Mouse (Mus musculus) forebrain, embryonic 13.5 days (tissue): ENCODE results near the gene Poldip3. TPM values are rescaled to one million over a fixed set of nuclear protein-coding genes. Genes with fewer than 3 reads are reported as not detected.

Source experiments
- ATAC-seq: fragments of 200-750 bp; cut with Nextera tagmentation; 2 replicates; pipeline ENCODE4 v1.8.0; 2017
- H3K27ac ChIP-seq: fragments of 300-500 bp; sonication (generic); 2 replicates; pipeline ENCODE4 v1.5.1; 2015; ENCODE audit warnings: inconsistent platforms, mild to moderate bottlenecking, moderate library complexity
- H3K27me3 ChIP-seq: fragments of 300-500 bp; sonication (generic); 2 replicates; pipeline ENCODE4 v1.6.1; 2015; ENCODE audit warnings: mild to moderate bottlenecking, inconsistent platforms
- H3K36me3 ChIP-seq: fragments of 300-500 bp; sonication (generic); 2 replicates; pipeline ENCODE4 v1.6.1; 2015; ENCODE audit warnings: mild to moderate bottlenecking, inconsistent platforms; ENCODE audit not compliant: poor library complexity, severe bottlenecking
- H3K4me1 ChIP-seq: fragments of 300-500 bp; sonication (generic); 2 replicates; pipeline ENCODE4 v1.6.1; 2015; ENCODE audit warnings: inconsistent platforms
- H3K4me2 ChIP-seq: fragments of 300-500 bp; sonication (generic); 2 replicates; pipeline ENCODE4 v1.6.1; 2015; ENCODE audit warnings: inconsistent platforms, mild to moderate bottlenecking, moderate library complexity
- H3K4me3 ChIP-seq: fragments of 300-500 bp; sonication (generic); 2 replicates; pipeline ENCODE4 v1.5.1; 2015; ENCODE audit warnings: mild to moderate bottlenecking, inconsistent platforms
- H3K9ac ChIP-seq: fragments of 300-500 bp; sonication (generic); 2 replicates; pipeline ENCODE4 v1.6.1; 2015; ENCODE audit warnings: mild to moderate bottlenecking, inconsistent platforms
- H3K9me3 ChIP-seq: fragments of 300-500 bp; sonication (generic); replicated peaks from 2 replicates; pipeline ENCODE4 v1.6.1; 2016; ENCODE audit warnings: inconsistent platforms
- WGBS: fragments of 180-500 bp; shearing (Covaris S2); methylation state at CpG from one replicate; pipeline ENCODE4 v1.1.7; 2015; 5-methylcytosine and 5-hydroxymethylcytosine counted together
- polyA plus RNA-seq: library from polyadenylated mRNA; unstranded; fragments of >200 nt; fragmentation: Nextera tagmentation; extraction: Ambion mirVana; gene quantifications from 2 replicates; pipeline ENCODE4 v1.2.1, GENCODE M21; 2015

Gene Poldip3
- polyA plus RNA-seq, 1 experiment from 2014 or later: 155 TPM

GRCm38 (mm10) chr15:83161062-83161748 is 12.0 kb upstream of the Poldip3 start:
- Histone ChIP-seq H3K4me2 (no peak overlapping the region), H3K27me3 (no peaks in the 10 kb centered on the region), H3K9me3 (no peaks in the 10 kb centered on the region), H3K4me1 (no peaks in the 10 kb centered on the region), H3K27ac (no peak overlapping the region), H3K36me3 (peaks cover 60% of the 10 kb centered on the region), H3K9ac (no peak overlapping the region), H3K4me3 (no peak overlapping the region)
- WGBS: 26% methylated on average over 10 of the region's 10 CpGs
- ATAC-seq: no peak

GRCm38 (mm10) chr15:83160561-83160960 is 11.4 kb upstream of the Poldip3 start:
- no peak for ATAC-seq
- H3K4me2 ChIP-seq: no peak overlapping the region
- H3K4me3 ChIP-seq: no peak overlapping the region
- no peak overlapping the region for H3K27ac ChIP-seq
- no peaks in the 10 kb centered on the region for H3K27me3 ChIP-seq
- H3K4me1 ChIP-seq: no peaks in the 10 kb centered on the region
- H3K9ac ChIP-seq: no peak overlapping the region
- peaks cover 60% of the 10 kb centered on the region for H3K36me3 ChIP-seq
- WGBS: 92% methylated on average over 4 of the region's 4 CpGs
- H3K9me3 ChIP-seq: no peaks in the 10 kb centered on the region

DNA sequence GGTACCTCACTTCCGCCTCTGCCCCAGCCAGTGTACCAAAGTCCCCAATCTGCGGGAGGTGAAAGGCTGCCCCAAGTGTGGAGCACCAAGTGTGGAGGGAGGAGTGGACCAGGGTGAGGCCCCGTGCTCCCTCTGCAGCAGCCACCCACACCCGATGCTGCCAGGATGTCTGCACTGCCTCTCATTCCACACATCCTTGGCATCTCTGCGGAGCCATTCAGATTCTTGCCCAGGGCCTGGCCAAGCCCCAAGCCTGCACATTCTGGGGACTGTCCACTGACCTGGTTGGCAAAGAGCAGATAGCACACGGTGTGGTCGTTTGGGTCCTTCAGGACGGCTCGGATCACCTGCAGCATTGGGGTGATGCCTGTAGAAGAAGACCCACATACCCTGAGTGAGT is 10.6 kb upstream of the Poldip3 start:
- H3K36me3 ChIP-seq: peaks cover 59% of the 10 kb centered on the region
- H3K9ac ChIP-seq: no peak overlapping the region
- no peak overlapping the region for H3K4me3 ChIP-seq
- 93% methylated on average over 9 of the region's 9 CpGs for WGBS
- H3K27me3 ChIP-seq: no peaks in the 10 kb centered on the region
- ATAC-seq: no peak
- H3K27ac ChIP-seq: no peak overlapping the region
- no peaks in the 10 kb centered on the region for H3K4me1 ChIP-seq
- H3K9me3 ChIP-seq: no peaks in the 10 kb centered on the region
- H3K4me2 ChIP-seq: no peak overlapping the region

DNA sequence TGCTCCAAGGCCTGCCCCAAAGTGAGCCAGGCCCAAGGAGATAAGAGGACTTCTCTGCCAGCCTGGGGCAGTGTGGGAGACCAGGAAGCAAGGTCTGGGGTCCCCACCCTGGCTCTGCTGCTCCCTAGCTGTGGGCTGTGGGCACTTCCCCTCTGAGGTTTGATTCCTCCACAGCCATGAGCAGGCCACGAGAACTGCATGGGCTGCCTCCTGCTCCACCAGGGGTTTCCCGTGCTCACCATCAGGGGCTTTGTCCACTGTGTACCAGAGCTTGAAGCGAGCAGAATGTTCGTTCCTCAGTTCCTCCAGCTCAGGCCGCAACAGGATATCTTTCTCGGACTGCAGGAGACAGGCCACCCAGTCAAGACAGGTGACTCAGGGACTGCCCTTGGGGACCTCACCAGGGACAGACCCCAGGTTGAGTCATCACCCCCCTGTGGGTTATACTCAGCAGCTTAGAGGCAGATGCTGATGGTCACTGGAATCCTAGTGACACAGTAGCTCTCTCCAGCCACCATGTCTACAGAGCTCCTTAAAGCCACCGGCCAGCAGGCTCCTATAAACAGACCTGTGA is 9.5 kb upstream of the Poldip3 start:
- Histone ChIP-seq H3K36me3 (peaks cover 64% of the 10 kb centered on the region), H3K27ac (no peak overlapping the region), H3K4me2 (no peak overlapping the region), H3K9ac (no peak overlapping the region), H3K4me3 (no peak overlapping the region), H3K4me1 (no peaks in the 10 kb centered on the region), H3K9me3 (no peaks in the 10 kb centered on the region), H3K27me3 (no peaks in the 10 kb centered on the region)
- ATAC-seq: no peak
- WGBS: 91% methylated on average over 7 of the region's 7 CpGs

- Histone ChIP-seq H3K4me1 (no peaks in the 10 kb centered on the region), H3K4me2 (no peak overlapping the region), H3K4me3 (no peak overlapping the region), H3K9me3 (no peaks in the 10 kb centered on the region), H3K27ac (no peak overlapping the region), H3K9ac (no peak overlapping the region), H3K27me3 (no peaks in the 10 kb centered on the region), H3K36me3 (peaks cover 68% of the 10 kb centered on the region)
- WGBS: 94% methylated on average over 6 of the region's 6 CpGs
- ATAC-seq: no peak
Observed at GRCm38 (mm10) chr15:83157667-83158064, 8.5 kb upstream of the Poldip3 start.

DNA sequence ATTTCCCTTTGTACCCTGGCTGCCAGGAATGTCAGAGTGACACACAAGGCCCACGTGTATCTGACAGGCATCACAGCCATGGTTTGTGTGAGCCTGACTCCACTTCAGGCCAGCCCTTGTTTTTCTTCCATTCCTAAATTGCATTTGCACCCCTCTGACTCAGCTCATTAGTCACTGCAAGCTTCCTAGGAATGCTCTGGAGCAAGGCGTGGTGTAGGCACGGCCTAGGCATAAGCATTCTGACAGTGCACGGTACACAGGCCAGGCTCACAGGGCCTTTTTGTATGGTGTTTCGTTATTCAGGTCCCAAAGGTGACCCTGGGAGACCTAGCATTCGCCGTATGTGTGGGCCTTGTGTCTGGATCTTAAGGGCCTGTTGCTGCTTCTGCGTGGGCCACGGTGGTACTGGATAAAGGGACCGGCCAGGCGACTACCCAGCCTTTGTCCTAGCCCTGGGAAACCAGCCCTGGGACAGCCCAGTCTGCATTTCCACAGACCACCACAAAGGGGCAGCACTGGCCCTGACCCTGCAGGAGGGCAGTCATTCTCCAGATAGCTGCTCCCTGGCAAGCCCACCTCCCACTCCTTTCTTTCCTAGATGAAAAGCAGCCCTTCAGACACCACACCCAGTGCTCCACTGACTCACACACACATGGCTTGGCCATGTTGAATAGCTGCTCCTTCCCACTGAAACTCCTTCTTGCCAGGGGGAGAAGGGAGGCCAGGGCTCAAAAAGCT is 7.9 kb upstream of the Poldip3 start:
- no peak overlapping the region for H3K4me3 ChIP-seq

GRCm38 (mm10) chr15:83155672-83156419 is 6.7 kb upstream of the Poldip3 start:
- no peak for ATAC-seq
- Histone ChIP-seq H3K9me3 (no peaks in the 10 kb centered on the region), H3K4me2 (no peak overlapping the region), H3K36me3 (peaks cover 53% of the 10 kb centered on the region), H3K27me3 (no peaks in the 10 kb centered on the region), H3K27ac (no peak overlapping the region), H3K9ac (no peak overlapping the region), H3K4me1 (no peaks in the 10 kb centered on the region), H3K4me3 (no peak overlapping the region)
- 86% methylated on average over 6 of the region's 6 CpGs for WGBS

More for the DNA sequence above, 7.9 kb upstream of the Poldip3 start:
- no peak overlapping the region for H3K4me2 ChIP-seq
- no peaks in the 10 kb centered on the region for H3K9me3 ChIP-seq
- no peak for ATAC-seq
- 70% methylated on average over 11 of the region's 11 CpGs for WGBS
- H3K27me3 ChIP-seq: no peaks in the 10 kb centered on the region
- H3K4me1 ChIP-seq: no peaks in the 10 kb centered on the region
- peaks cover 65% of the 10 kb centered on the region for H3K36me3 ChIP-seq
- H3K27ac ChIP-seq: no peak overlapping the region
- H3K9ac ChIP-seq: no peak overlapping the region

DNA sequence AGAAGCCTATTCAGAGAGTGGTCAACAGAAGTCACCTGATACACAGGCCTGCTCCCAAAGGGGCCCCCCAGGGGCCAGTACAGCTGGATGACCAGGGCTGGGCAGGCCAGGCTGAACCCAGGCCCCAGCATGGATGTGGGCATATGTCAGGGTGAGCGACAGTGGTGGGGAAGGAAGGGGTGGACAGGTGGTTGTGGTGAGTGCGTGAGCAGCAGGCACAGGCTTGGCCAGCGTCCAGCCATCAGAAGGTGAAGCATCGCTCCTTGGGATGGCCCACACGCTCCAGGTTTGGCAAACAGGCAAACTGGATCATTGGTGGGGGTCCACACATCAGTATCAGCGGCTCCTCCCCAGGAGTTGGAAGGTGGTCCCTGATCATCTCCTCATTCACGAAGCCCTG is 5.1 kb upstream of the Poldip3 start:
- H3K4me1 ChIP-seq: 0 out of 2 replicates have a peak, but pooled peaks cover 5% of the 10 kb centered on the region
- ATAC-seq: no peak
- WGBS: 91% methylated on average over 7 of the region's 7 CpGs
- no peaks in the 10 kb centered on the region for H3K27me3 ChIP-seq
- peaks cover 39% of the 10 kb centered on the region for H3K36me3 ChIP-seq
- no peak overlapping the region for H3K9ac ChIP-seq
- no peak overlapping the region for H3K4me3 ChIP-seq
- H3K27ac ChIP-seq: no peak overlapping the region
- H3K9me3 ChIP-seq: no peaks in the 10 kb centered on the region
- no peak overlapping the region for H3K4me2 ChIP-seq

- Histone ChIP-seq H3K36me3 (peaks cover 33% of the 10 kb centered on the region), H3K4me3 (no peak overlapping the region), H3K4me2 (no peak overlapping the region), H3K27me3 (no peaks in the 10 kb centered on the region), H3K9me3 (no peaks in the 10 kb centered on the region), H3K27ac (no peak overlapping the region), H3K4me1 (peaks cover 21% of the 10 kb centered on the region), H3K9ac (no peak overlapping the region)
- 90% methylated on average over 4 of the region's 4 CpGs for WGBS
- no peak for ATAC-seq
Observed at GRCm38 (mm10) chr15:83150694-83151093, 1.5 kb upstream of the Poldip3 start.

DNA sequence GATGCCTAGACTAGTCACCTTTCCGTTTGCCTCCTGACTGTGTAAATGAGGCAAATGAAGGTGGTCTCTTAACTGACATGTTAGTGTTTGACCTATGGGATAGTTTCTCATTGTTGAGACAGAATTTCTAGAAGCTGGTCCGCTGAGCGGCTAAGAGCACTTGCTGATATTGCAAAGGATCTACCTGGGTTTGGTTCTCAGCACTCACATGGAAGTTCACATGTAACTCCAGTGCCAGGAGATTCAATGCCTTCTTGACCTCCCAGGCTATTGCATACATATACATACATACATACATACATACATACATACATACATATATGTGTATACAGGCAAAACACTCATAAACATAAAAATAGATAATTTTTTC is 874 bp upstream of the Poldip3 start:
- no peak for ATAC-seq
- H3K9me3 ChIP-seq: no peaks in the 10 kb centered on the region
- 34% methylated on average over 3 of the region's 3 CpGs for WGBS
- peak overlapping the region; percentile 87 for H3K4me3 ChIP-seq
- H3K4me2 ChIP-seq: peak overlapping the region; percentile 95
- H3K9ac ChIP-seq: peak overlapping the region; percentile 93
- peaks cover 34% of the 10 kb centered on the region for H3K36me3 ChIP-seq
- no peaks in the 10 kb centered on the region for H3K27me3 ChIP-seq
- H3K27ac ChIP-seq: peak overlapping the region; percentile 97
- peaks cover 21% of the 10 kb centered on the region for H3K4me1 ChIP-seq

DNA sequence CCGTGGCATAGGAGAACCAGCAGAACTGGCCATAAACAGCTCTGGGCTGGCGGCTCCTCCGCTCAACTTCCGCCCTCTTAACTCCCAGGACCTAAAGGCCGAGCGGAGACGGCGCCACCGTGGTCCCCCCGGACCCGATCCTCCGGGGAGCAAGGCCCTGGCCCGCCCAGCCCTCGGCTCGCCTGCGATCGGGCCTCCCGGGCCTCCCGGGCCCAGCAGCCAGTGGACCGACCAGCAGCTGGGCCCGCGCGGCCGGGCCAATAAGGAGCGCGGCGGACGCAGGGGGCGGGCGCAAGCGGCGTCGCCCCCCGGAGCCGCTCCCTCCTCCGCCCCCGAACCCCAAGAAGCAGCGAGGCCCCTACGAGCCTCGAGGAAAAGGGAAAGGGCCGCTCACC is 386 bp downstream of the Poldip3 start:
- Histone ChIP-seq H3K9me3 (no peaks in the 10 kb centered on the region), H3K27me3 (no peaks in the 10 kb centered on the region), H3K9ac (peak overlapping the region; percentile 93), H3K4me1 (peaks cover 21% of the 10 kb centered on the region), H3K4me2 (peak overlapping the region; percentile 95), H3K4me3 (peak overlapping the region; percentile 87), H3K36me3 (peaks cover 33% of the 10 kb centered on the region), H3K27ac (peak overlapping the region; percentile 97)
- WGBS: 0% methylated on average over 18 of the region's 41 CpGs
- ATAC-seq: peak; percentile 79

GRCm38 (mm10) chr15:83148395-83148794 is 789 bp downstream of the Poldip3 start:
- peak overlapping the region; percentile 87 for H3K4me3 ChIP-seq
- H3K4me1 ChIP-seq: peaks cover 23% of the 10 kb centered on the region
- peak overlapping the region; percentile 97 for H3K27ac ChIP-seq
- peak overlapping the region; percentile 95 for H3K4me2 ChIP-seq
- peak overlapping the region; percentile 93 for H3K9ac ChIP-seq
- no peak for ATAC-seq
- WGBS: 3% methylated on average over 21 of the region's 21 CpGs
- no peaks in the 10 kb centered on the region for H3K27me3 ChIP-seq
- H3K36me3 ChIP-seq: peaks cover 29% of the 10 kb centered on the region
- no peaks in the 10 kb centered on the region for H3K9me3 ChIP-seq
